Mouse (Mus musculus) cerebellum, adult 11-12 months (tissue): ENCODE results near the gene Tmem205.

Source experiments
- DNase-seq: peaks from one replicate; pipeline ENCODE4 v3.0.0; 2022

Gene Tmem205

DNA sequence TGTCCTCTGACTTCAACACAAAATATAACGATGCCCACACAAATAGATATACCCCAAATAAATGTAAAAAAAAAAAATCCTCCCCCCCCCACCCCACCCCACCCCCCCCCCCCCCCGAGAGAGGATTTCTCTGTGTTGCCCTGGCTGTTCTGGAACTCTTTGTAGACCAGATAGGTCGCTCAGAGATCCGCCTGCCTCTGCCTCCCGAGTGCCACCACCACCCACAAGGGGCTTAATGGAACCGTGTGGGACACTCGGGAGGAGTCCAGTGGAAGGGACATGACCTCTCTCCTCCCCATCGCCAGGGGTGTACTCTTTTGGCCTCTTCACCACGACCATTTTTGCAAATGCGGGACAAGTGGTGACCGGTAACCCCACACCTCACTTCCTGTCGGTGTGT, 15.7 kb upstream of the Tmem205 start:
- no peak for DNase-seq

DNA sequence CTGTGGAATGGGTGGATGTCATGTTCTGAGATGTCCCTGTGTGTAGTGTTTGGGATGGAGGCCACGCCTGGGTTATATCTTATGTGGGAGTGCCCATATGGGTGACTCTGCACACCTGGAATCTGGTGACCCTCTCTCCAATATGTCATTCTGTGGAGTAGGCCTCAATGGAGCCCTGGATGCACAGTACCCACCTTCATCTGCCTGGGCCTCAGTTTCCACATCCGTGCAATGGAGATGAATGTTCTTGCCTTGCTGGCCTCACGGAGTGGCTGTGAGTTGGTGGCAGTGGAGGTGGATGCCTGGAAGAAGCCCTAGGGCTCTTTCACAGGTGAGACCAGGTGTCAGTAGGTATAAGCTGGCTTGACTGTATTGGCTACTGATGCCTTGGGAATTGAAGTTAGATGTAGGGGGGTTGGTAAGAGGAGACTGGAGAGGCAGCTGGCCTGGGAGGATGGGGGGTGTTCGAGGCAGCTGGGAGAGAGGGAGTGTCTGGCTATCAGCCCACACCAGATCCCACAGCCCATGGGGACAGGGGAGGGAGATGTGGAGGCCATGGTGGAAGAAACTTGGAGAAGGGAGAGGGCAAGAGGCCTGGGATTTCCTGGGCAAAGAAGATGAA, 11.0 kb upstream of the Tmem205 start:
- DNase-seq: peak; percentile 57

DNA sequence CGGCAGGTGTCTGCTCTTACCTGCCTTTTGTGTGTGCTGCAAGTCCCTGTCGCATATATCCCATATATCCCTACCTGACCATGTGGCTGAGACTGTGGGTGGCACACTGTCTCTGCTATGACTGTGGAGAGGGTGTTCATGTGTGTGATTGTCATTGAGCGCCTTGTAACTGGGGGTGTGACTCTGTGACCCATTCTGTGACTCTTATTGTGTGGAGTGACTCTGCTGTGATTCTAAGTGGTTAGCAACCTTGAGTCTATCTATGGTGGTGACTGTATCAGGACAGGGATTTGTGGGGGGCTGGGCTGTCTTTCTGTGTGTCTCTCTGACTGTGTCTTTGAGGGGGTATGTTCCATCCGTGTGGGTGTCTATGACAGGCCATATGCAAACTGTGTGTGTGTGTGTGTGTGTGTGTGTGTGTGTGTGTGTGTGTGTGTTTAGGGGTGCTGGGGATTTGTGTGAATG, 10.4 kb upstream of the Tmem205 start:
- no peak for DNase-seq

DNA sequence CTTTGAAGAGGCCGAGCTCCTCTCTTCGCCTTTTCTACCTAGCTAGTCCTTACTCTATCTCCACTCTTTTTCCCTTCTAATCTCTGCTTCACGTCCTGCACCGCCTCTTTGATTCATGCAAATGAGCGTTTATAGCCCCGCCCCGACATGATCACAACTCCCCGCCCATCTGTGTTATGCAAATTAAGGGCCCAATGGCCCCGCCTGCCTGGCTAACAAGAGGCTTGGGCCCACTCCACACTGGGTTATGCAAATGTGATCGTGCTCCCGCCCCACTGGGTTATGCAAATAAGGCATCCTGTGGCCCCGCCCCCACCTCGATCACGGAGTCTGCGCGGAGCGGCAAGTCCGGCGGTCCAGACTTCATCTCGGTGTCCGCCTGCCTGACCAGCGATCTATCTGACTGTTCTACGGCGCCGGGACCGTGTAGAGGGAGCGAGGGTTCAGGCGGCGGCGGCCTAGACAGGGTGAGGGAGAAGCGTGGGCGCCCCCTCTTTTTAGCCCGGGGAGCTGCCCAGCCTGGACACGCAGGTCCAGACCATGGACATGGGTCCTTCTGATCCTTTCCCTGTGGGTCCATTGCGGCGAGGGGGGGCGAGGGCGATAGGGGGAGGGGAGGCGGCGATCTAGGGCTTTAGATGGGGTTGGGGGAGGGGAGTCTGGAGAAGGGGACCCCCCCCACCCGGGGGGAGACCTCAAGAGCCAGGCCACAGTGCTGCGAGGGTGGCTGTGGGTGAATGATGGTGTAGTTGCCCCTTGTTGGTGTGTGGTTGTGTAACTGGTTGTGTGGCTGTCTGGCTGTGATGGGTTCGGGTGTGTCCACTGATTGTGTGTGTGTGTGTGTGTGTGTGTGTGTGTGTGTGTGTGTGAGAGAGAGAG, 9.6 kb upstream of the Tmem205 start, which contains the start of gene Plppr2:
TSS of gene Plppr2 (plus strand) at position 342 of the 879 bp plus-strand sequence.
- DNase-seq: peak; percentile 100

DNA sequence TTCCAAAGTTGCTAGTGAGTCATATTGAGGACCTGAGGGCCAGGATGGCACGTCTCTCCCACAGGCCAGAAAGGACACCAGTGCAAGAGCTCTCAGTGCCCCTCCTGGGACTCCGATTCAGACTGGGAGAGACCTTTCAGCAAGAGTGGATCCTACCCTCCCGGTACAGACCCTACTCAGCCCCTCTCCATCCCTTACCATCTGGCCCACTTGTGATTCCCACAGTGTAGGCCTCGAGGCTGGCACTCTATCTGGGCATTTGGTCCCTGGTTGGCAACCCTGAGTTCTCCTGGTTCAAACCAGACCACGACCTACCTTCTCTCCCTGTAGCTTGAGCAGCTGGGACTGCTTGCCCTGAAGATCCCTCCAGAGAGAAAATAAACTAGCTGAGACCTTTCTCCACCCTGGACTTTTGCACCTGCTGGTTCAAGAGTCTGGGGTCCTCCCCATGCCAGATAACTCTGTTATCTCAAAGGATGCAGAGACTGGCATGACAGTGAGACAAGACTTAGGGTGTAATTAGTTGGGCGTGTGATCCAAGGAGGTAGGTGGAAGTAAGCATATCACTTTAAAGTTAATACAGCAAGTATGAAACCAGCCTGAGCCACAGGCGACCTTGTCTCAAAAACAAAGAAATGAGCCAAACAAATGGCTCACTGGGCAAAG, 8.2 kb upstream of the Tmem205 start:
- DNase-seq: peak; percentile 59

DNA sequence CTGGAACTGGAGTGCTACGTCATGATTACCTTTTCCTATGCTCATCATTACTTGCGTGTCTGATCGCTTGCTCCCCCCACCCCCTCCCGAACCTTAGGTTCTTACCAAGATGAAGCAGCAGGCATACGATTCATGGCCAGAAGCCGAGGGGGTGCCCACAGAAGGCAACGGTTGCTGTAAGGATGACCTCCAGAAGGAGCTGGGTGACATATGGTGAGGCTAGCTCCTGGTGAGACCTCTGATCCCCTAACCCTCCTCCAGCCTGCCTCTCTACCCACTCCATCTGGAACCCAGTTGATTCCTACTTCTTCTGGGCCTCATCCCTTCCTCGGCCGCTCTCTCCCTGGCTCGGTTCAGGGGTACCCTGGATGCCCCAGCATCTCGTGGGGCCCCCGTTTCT, 6.7 kb upstream of the Tmem205 start:
- DNase-seq: peak; percentile 67

DNA sequence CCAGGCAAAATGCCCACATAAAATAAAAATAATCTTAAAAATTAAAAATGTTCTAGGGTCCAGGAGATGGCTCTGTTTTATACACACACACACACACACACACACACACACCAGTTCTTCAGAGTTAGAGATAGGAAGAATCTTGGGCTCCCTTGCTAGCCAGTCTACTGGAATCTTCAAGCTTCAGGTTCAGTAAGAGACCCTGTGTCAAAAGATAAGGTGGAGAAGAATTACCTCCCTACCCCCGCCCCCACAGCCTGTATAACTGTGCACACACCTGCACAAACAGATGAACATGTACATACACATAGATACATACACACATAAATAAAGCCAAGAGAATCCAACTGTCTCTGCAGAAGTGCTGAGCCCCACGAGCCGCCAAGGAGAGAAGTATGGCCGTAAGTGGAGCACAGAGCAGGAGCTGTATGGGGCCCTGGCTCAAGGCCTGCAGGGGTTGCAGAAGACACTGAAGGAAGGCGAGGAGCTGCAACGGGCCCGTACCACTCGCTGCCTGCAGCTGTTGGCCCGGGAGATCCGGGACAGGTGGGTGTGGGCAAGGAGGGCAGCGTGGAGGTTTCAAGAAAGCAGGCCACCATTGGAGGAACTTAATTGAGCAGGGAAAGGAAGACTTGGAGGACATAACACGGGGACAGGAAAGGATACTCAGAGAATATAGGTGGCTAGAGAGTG, 5.2 kb upstream of the Tmem205 start:
- DNase-seq: peak; percentile 36

DNA sequence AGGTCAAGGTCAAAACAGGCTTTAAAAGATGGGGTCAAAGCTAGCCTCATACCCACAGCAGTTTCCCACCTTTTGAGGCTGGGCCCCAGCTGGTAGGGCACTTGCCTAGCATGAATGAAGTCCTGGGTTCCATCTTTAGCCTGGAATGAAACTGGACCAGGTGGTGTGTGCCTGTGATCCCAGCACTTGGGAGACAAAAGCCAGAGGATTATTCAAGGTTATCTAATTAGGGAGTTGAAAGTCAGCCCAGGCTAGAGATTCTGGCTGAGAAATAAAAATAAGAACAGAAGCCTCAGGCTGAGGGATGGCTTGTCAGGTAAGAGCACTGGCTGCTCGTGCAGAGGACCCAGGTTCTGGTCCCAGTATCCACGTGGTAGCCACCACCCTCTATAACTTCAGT, 4.7 kb upstream of the Tmem205 start:
- peak; percentile 41 for DNase-seq

DNA sequence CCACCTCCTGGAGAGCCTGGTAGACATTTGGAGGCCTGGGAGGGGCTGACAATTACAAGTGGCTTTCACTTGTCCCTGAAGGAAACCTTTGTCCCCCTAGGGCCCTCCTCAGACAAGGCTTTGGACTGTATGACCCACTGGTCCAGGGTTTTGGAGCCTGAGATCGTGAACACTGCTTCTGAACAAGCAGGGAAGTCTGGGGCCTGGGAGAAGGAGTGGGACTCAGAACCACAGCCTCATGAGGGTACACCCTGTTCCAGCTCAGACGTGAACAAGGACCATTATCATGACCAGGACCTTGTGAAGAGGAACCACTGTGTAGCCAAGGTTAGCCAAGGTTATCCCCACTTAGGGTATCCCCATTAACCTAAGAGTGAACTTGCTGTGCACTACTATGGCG, 1.9 kb upstream of the Tmem205 start:
- peak; percentile 36 for DNase-seq

DNA sequence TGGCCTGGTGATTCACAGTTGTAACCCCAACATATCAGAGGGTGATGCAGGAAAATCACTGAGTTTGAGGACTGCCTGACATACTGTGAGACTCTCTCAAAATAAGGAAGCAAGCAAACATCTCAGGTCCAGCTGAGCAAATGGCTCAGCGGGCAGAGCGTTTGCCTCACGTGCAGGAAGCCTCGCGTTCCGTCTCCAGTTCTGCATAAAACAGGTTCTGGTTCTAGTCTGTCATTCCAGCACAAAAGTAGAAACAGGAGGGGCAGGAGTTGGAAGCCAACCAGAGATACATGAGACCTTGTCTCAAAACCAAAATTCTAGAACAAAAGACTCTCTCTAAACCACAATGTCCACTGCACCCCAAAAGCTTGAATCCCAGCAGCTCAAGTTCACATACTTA, 572 bp downstream of the Tmem205 start:
- DNase-seq: peak; percentile 36

DNA sequence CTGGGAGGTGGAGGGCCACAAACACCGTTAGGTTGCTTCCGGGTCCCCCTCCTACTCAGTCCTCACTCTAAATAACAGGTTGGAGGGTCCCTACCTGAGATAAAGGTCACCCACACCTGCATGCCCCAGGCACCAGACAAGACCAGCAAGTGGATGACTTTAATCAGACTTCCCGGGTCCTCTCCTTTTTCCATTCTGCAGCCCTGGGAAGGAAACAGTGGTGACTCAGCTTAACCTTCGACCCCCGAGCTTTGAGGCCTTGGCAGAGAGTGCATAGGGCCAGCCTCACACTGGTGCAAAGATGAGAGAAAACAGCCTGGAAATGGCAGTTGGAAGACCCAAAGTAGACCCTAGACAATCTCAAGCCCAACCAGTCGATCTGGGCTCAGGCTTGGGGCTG, 1.2 kb downstream of the Tmem205 start:
- peak; percentile 37 for DNase-seq

DNA sequence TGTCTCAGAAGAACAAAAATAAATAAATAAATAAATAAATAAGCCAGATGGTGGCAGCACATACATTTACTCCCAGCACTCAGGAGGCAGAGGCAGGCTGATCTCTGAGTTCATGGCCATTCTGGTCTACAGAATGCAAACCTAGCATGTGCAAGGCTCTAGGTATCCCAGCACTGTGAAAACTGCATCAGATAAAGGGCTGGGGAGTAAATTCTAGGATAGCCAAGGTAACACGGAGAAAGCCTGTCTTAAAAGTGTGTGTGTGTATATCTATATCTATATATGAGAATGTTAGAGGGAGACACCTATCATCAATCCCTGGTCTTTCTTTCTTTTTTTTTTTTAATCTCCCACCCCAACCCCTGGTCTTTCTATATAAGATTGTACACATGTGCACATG, 1.9 kb downstream of the Tmem205 start:
- no peak for DNase-seq

DNA sequence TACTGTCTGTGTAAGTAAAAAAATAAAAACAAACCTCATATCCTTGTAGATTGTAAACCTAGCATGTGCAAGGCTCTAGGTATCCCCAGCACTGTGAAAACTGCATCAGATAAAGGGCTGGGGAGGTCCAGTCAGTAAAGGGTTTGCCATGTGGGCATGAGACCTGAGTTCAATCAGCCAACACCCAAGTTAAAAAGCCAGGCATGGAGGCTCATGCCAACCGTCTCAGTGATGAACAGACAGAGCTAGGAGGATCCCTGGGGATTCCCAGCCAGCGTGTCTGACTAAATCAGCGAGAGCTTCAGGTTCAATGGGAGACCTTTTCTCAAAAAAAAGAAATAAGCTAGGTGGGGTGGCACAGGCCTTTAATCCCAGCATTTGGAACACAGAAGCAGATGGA, 2.3 kb downstream of the Tmem205 start:
- no peak for DNase-seq

DNA sequence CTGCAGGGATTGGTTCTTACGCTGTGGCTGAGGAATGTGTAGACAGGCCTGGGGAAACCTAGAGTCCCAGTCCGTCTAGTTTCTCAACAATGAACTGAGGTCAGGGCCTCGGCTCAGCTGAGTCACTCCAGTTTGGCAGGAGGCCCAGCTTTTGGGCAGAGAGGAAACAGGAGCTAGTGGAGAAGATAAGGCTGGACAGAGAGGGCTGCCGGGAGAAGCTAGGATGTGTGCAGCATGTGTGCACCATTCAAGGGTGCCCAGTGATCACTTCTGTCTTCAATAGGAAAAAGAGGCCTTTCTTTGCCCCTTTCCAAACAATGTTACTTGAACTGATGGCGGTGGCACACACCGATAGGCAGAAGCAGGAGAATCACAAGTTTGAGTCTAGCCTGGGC, 3.3 kb downstream of the Tmem205 start:
- DNase-seq: peak; percentile 49

DNA sequence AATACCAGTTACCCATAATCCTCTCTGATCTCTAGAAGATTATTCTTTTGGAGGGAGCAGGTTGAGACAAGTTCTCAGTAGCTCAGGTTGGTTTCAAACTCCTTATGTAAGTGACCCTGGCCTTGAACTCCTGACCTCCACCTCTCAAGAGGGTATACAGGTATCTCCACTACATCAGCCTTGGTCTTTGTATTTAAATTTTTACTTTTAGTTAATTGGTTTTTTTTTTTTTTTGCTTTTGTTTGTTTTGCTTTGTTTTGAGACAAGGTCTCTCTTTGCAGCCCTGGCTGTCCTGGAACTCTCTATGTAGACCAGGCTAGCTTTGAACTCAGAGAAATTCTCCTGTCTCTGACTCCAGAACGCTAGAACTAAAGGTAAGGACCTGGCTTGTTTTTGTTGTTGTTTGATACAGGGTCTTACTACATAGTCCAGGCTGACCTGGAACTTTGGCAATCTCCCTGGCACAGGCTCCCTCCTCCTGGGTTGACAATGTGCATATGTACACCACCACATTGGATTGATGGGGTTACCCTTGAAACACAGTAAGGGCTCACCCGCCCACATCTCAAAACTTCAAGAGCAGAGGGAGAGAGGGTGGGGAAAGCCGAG, 3.8 kb downstream of the Tmem205 start:
- no peak for DNase-seq

DNA sequence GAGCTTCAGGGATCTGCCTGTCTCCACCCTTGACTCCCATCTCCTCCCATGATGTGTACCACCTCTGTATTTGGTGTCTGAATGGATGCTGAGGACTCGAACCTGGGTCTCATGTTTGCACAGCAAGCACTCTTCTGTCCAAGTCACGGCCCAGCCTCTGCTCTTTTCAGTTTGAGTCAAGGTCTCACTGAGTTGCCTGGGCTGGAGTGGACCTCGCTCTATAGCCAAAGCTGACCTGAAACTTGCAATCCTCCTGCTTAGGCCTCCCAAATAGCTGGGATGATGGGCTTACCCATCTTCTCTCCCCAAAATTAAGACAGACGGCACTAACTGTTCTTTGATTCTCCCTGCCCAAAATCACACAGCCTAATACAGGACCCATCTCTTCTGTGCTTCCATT, 4.3 kb downstream of the Tmem205 start:
- DNase-seq: no peak

DNA sequence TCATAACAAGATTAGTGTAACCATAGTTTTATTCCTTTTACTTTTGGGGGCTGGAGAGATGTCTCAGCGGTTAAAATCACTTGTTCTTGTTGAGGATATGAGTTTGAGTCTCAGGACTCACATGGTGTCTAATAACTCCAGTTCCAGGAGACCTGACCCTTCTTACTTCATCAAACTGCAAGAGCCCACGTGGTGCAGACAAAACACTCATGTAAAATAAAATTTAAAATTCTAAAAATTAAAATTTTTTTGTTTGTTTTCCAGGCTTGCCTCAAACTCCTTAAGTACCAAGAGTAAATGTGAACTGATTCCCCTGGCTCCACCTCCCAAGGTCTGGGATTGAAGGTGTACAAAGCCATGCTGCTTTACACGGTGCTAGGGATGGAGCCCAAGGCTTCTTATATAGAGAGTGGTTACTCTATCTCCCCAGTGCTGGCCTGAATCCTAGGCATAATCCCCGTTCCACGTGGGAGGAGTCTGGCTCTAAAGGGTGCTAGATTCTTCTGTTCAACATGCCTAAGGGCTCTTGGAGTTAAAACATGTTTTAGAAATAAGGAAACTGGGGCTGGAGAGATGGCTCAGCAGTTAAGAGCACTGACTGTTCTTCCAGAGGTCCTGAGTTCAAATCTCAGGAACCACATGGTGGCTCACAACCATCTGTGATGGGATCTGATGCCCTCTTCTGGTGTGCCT, 8.5 kb downstream of the Tmem205 start:
- DNase-seq: no peak

DNA sequence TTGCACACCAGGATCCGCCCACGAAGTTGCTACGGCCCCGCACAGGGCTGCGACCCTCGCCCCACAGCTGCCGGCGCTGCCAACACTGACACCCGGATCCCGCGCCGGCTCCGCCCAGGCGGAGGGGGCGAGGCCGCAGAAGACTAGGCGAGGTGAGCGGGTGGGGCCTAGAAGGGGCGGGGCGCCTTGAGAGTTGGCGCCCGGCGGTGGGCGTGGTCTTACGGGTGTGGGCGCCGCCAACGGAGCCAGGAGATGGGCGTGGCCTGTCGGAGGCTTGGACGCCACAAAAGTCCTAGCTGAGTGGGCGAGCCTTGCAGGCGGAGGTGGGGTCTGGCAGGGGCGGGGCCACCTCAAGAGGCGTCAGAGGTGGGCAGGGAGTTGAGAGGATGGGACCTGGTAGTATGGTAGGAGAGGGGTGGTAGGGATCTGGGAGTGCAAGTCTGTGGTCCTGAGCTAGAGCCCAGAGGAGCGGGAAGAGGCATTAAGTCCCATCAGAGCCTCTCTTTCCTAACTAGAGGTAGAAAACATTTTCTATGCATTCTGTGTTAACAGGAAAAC, 9.2 kb downstream of the Tmem205 start, which contains the start of gene Rab3d:
TSS of gene Rab3d (minus strand) at position 158 of the 558 bp plus-strand sequence.
- DNase-seq: peak; percentile 90

DNA sequence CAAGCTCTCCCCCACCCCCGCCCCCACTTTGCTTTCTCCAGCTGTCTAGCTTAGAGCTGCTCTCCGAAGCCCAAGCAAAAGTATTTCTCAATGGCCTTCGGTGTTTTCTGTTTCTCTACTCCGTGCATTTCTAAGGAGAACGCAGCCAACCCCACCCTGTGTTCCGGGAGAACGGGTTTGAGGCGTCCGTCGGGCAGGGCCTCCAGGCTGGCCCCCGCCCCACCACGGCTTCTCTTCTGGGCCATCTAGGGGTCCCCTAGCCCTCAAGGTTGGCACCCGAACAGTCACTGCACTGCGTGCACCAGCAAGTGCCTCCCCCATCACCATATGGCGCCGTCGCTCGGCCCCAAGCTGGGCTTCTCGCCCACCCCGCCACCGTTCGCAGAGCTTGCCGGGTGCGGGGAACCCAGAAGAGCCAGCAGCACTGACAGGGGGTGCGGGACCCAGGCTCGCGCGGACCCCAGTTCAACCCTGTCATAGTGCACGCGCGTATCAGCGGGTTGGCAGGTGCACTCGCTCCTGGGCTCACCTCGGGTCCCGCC, 9.8 kb downstream of the Tmem205 start:
- no peak for DNase-seq

DNA sequence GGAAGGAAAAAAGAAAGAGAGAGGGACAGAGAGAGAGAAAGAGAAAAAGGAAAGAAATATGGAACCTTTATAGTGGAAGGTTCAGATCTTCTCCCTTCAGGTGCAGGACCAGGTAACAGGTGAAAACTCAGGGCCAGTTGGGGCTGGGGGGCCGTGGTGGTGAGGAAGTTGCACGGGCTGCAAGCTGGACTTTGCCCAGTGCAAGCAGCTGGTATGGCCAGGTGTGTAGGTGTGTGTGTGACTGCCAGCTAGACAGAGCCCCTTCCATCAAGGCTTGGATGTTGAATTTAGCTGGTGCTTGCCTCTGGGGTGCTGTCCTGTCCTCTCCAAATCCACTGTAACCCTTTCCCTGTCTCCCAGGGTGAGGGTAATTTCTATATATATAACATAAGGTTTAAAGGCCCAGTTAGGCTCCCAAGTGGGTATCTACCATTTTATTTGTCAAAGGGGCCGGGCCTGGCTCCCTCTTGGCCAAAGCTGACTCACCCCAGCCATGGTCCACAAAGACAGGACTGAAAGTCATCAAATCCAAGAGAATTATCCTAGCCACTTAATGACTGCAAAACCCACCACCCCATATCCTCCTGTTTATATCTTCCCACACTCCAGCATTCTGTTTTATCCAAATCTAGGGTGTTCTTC, 10.4 kb downstream of the Tmem205 start:
- no peak for DNase-seq
